Mouse (Mus musculus) liver, postnatal 0 days (tissue): ENCODE results near the gene Eif2b3. TPM values are rescaled to one million over a fixed set of nuclear protein-coding genes. Genes with fewer than 3 reads are reported as not detected.

Experiments
- ATAC-seq: fragments of 200-750 bp; cut with Nextera tagmentation; 2 replicates; pipeline ENCODE4 v1.8.0; 2017; ENCODE audit warnings: mild to moderate bottlenecking, moderate library complexity
- DNase-seq: peaks from one replicate; pipeline ENCODE4 v3.0.0-alpha.2; 2016
- H3K27ac ChIP-seq: fragments of 300-500 bp; sonication (generic); 2 replicates; pipeline ENCODE4 v1.5.1; 2014; ENCODE audit warnings: antibody characterized with exemption, moderate library complexity, mild to moderate bottlenecking, low read depth
- H3K27me3 ChIP-seq: fragments of 300-500 bp; sonication (generic); 2 replicates; pipeline ENCODE4 v1.6.1; 2014; ENCODE audit warnings: low read length, control low read depth, mixed read lengths; ENCODE audit not compliant: insufficient read depth
- H3K36me3 ChIP-seq: fragments of 300-500 bp; sonication (generic); replicated peaks from 2 replicates; pipeline ENCODE4 v1.6.1; 2014; ENCODE audit warnings: mild to moderate bottlenecking, control low read depth, low read length, moderate library complexity, mixed read lengths; ENCODE audit not compliant: insufficient read depth
- H3K4me1 ChIP-seq: fragments of 300-500 bp; sonication (generic); 2 replicates; pipeline ENCODE4 v1.6.1; 2014; ENCODE audit warnings: antibody characterized with exemption, mild to moderate bottlenecking, control low read depth; ENCODE audit not compliant: insufficient read depth
- H3K4me2 ChIP-seq: fragments of 300-500 bp; sonication (generic); 2 replicates; pipeline ENCODE4 v1.6.1; 2014; ENCODE audit warnings: low read depth, mild to moderate bottlenecking, low read length, moderate library complexity, mixed read lengths
- H3K4me3 ChIP-seq: fragments of 300-500 bp; sonication (generic); 2 replicates; pipeline ENCODE4 v1.5.1; 2014; ENCODE audit warnings: low read depth, low read length
- H3K9ac ChIP-seq: fragments of 300-500 bp; sonication (generic); replicated peaks from 2 replicates; pipeline ENCODE4 v1.6.1; 2014; ENCODE audit warnings: mild to moderate bottlenecking, moderate library complexity
- H3K9me3 ChIP-seq: fragments of 300-500 bp; sonication (generic); 2 replicates; pipeline ENCODE4 v1.6.1; 2016; ENCODE audit warnings: mild to moderate bottlenecking, control low read depth, low read length, mixed read lengths
- CTCF ChIP-seq: sonication (generic); IDR thresholded peaks from 2 replicates; pipeline ENCODE4 v1.5.1; 2016; ENCODE audit warnings: antibody characterized with exemption, low read depth
- EP300 ChIP-seq: IDR thresholded peaks from 2 replicates; pipeline ENCODE4 v1.6.1; 2016; ENCODE audit warnings: antibody characterized with exemption, low read depth, mild to moderate bottlenecking
- WGBS: fragments of 180-500 bp; shearing (Covaris S2); extraction: QIAGEN DNeasy Blood & Tissue Kit; methylation state at CpG from one replicate; pipeline ENCODE4 v1.1.7; 2014; ENCODE audit not compliant: insufficient replicate concordance; 5-methylcytosine and 5-hydroxymethylcytosine counted together
- polyA plus RNA-seq: library from polyadenylated mRNA; unstranded; fragments of >200 nt; fragmentation: Nextera tagmentation; extraction: Ambion mirVana; gene quantifications from 2 replicates; pipeline ENCODE4 v1.2.1, GENCODE M21; 2015

The Eif2b3 gene
- polyA plus RNA-seq, 1 experiment from 2014 or later, result 18.5 TPM

GRCm38 (mm10) chr4:117039925-117040687 is 20.9 kb downstream of the Eif2b3 start:
- Histone ChIP-seq H3K4me3 (no peak overlapping the region), H3K9me3 (no peaks in the 10 kb centered on the region), H3K36me3 (0 out of 2 replicates have a peak, but pooled peaks cover 2% of the 10 kb centered on the region), H3K9ac (no peak overlapping the region), H3K27ac (0 out of 2 replicates have a peak overlapping the region, but pooled peaks have one; percentile 11), H3K27me3 (no peaks in the 10 kb centered on the region), H3K4me1 (peaks cover 10% of the 10 kb centered on the region), H3K4me2 (no peak overlapping the region)
- DNase-seq (no peak), ATAC-seq (no peak)
- TF ChIP-seq CTCF (no peak), EP300 (no peak)
- WGBS, result 70% methylated on average over 9 of the region's 9 CpGs

DNA sequence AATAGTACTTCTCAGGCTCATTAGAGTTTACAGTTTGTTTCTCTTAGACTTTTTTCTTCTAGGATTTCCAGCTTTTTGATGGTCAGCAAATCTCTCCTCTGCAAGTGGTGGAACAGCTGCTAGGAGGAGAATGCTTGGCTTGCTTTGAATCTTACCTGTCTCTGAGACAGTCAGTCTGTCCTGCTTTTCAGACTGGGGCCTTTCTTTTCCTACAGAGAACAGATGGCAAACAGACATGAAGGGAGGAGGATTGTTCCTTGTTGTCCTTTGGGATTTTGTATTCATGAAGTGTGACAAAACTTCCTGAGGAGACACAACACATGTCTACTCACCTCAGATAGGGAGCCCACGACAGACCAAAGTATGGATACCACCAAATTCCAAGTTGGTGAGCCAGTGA is 21.6 kb downstream of the Eif2b3 start:
- 0 out of 2 replicates have a peak, but pooled peaks cover 2% of the 10 kb centered on the region for H3K36me3 ChIP-seq
- no peak overlapping the region for H3K4me2 ChIP-seq
- WGBS, result 45% methylated on average over 1 of the region's 1 CpGs
- DNase-seq (no peak), ATAC-seq (no peak)
- H3K9ac ChIP-seq, result 0 out of 2 replicates have a peak overlapping the region, but pooled peaks have one; percentile 8
- H3K27me3 ChIP-seq, result no peaks in the 10 kb centered on the region
- peak overlapping the region; percentile 75 for H3K27ac ChIP-seq
- TF ChIP-seq EP300 (no peak), CTCF (no peak)
- H3K9me3 ChIP-seq, result no peaks in the 10 kb centered on the region
- H3K4me3 ChIP-seq, result no peak overlapping the region
- peaks cover 10% of the 10 kb centered on the region for H3K4me1 ChIP-seq

DNA sequence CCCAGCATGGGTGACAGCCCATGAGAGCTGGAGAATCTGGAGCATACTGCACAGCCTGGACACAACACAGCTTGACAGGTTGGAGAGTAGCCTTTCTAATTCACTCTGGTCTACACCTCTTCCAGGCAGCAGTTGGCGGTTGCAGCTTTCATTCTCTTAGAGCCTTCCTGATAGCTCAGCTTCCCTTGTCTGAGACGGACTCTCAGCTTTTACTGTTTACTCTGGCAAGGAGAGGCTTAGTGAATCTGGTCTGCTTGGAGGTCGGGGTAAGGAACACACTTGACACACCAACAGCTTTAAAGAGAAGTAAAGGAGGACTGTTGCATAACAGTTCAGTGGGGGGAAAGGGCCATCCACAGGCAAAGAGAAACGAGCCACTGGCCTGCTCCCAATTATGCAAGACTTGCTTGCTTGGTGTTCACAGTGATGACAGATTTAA is 22.1 kb downstream of the Eif2b3 start:
- peak overlapping the region; percentile 75 for H3K27ac ChIP-seq
- 0 out of 2 replicates have a peak overlapping the region, but pooled peaks have one; percentile 34 for H3K4me2 ChIP-seq

DNA sequence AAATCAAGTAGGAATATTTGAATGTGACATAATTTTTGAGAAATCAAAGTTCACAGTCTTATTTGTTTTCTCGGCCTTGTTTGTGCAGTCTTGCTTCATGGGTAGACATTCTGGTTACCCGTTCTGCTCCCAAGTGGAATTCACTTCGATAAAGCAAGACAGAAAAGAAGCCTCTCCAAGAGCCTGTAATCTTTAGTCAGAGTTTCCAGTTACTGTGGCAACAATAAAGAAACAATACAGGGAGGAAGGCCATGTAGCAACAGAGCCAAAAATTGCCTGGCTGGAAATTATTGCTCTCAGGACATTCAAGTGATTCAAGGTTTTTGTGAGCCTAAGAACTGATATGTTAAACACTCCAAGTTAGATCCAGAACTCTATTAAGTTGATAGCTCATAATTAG is 29.6 kb downstream of the Eif2b3 start:
- 58% methylated on average over 3 of the region's 3 CpGs for WGBS
- Histone ChIP-seq H3K27ac (no peak overlapping the region), H3K9me3 (no peaks in the 10 kb centered on the region), H3K4me1 (no peaks in the 10 kb centered on the region), H3K9ac (no peak overlapping the region), H3K36me3 (peaks cover 9% of the 10 kb centered on the region; the same call in 1 of the 2 replicates), H3K4me3 (no peak overlapping the region), H3K27me3 (no peaks in the 10 kb centered on the region), H3K4me2 (no peak overlapping the region)
- no peak for ATAC-seq
- no peak for TF ChIP-seq EP300
- TF ChIP-seq CTCF, result no peak
- DNase-seq, result no peak

More for the DNA sequence above, 22.1 kb downstream of the Eif2b3 start:
- Histone ChIP-seq H3K36me3 (0 out of 2 replicates have a peak, but pooled peaks cover 2% of the 10 kb centered on the region), H3K4me1 (peaks cover 10% of the 10 kb centered on the region), H3K4me3 (no peak overlapping the region), H3K9ac (0 out of 2 replicates have a peak overlapping the region, but pooled peaks have one; percentile 8), H3K27me3 (no peaks in the 10 kb centered on the region), H3K9me3 (no peaks in the 10 kb centered on the region)
- ATAC-seq, result peak; percentile 78
- 28% methylated on average over 4 of the region's 4 CpGs for WGBS
- TF ChIP-seq EP300 (0 out of 2 replicates have a peak, but pooled peaks have one; percentile 32), CTCF (no peak)
- DNase-seq, result peak; percentile 59

- H3K4me2 ChIP-seq, result no peak overlapping the region
- no peaks in the 10 kb centered on the region for H3K27me3 ChIP-seq
- no peak for ATAC-seq
- no peak overlapping the region for H3K4me3 ChIP-seq
- H3K9me3 ChIP-seq, result no peaks in the 10 kb centered on the region
- no peak for TF ChIP-seq EP300
- TF ChIP-seq CTCF, result no peak
- WGBS, result 92% methylated on average over 1 of the region's 1 CpGs
- H3K36me3 ChIP-seq, result peaks cover 9% of the 10 kb centered on the region; the same call in 1 of the 2 replicates
- DNase-seq, result no peak
- no peaks in the 10 kb centered on the region for H3K4me1 ChIP-seq
- no peak overlapping the region for H3K9ac ChIP-seq
- no peak overlapping the region for H3K27ac ChIP-seq
Observed at GRCm38 (mm10) chr4:117049485-117049884, 30.3 kb downstream of the Eif2b3 start.

- Histone ChIP-seq H3K9ac (no peak overlapping the region), H3K27me3 (no peaks in the 10 kb centered on the region), H3K4me3 (no peak overlapping the region), H3K4me1 (no peaks in the 10 kb centered on the region; the same call in 1 of the 2 replicates), H3K9me3 (no peaks in the 10 kb centered on the region), H3K36me3 (peaks cover 7% of the 10 kb centered on the region; the same call in 1 of the 2 replicates), H3K27ac (no peak overlapping the region), H3K4me2 (no peak overlapping the region)
- DNase-seq, result no peak
- WGBS, result 88% methylated on average over 4 of the region's 4 CpGs
- ATAC-seq, result no peak
- no peak for TF ChIP-seq CTCF
- no peak for TF ChIP-seq EP300
Observed at GRCm38 (mm10) chr4:117052626-117053025, 33.4 kb downstream of the Eif2b3 start.
